Mouse (Mus musculus): ENCODE measurements at regions not wholly inside any gene's neighbourhood (a gene's known extent, or its start where the extent isn't known, plus 50 kb on each side); places are given as distances from the start of the nearest gene placed in this dataset.
A peak's percentile ranks its signal among the peaks of the same experiment; 100 is the strongest.

- DNase-seq: no peak
Measured at GRCm38 (mm10) chr1:136717830-136718517, 93.3 kb downstream of the Zfp281 start.

- no peak for DNase-seq
Measured at GRCm38 (mm10) chr1:136723839-136724443, 99.2 kb downstream of the Zfp281 start.

- DNase-seq: no peak
Measured at GRCm38 (mm10) chr1:136725242-136725641, 100.5 kb downstream of the Zfp281 start.

- peak; percentile 15 to 59 for DNase-seq
Measured at GRCm38 (mm10) chr1:136726145-136726935, 101.6 kb downstream of the Zfp281 start.

- no peak for DNase-seq
Measured at GRCm38 (mm10) chr1:136727868-136728631, 103.3 kb downstream of the Zfp281 start.

GRCm38 (mm10) chr1:136728632-136728944, 103.9 kb downstream of the Zfp281 start:
- DNase-seq: no peak

- DNase-seq: peak in 1 of 2 experiments; percentile 9
Measured at GRCm38 (mm10) chr1:136730638-136731037, 105.9 kb downstream of the Zfp281 start.

GRCm38 (mm10) chr1:136738030-136738429, 113.3 kb downstream of the Zfp281 start:
- no peak for DNase-seq

GRCm38 (mm10) chr1:136739486-136739885, 114.8 kb downstream of the Zfp281 start:
- peak; percentile 39 to 75 for DNase-seq

- DNase-seq: no peak
Measured at GRCm38 (mm10) chr1:136741061-136741460, 116.4 kb downstream of the Zfp281 start.

- peak; percentile 21 to 46 for DNase-seq
Measured at GRCm38 (mm10) chr1:136749188-136749587, 124.5 kb downstream of the Zfp281 start.

GRCm38 (mm10) chr1:136751464-136752191, 126.9 kb downstream of the Zfp281 start:
- no peak for DNase-seq

GRCm38 (mm10) chr1:136754286-136754685, 129.6 kb downstream of the Zfp281 start:
- no peak for DNase-seq

- DNase-seq: no peak
Measured at GRCm38 (mm10) chr1:136758730-136759129, 134.0 kb downstream of the Zfp281 start.

GRCm38 (mm10) chr1:136759164-136759563, 134.5 kb downstream of the Zfp281 start:
- DNase-seq: no peak

- DNase-seq: no peak
Measured at GRCm38 (mm10) chr1:136761467-136761866, 136.8 kb downstream of the Zfp281 start.

- peak in 1 of 2 experiments; percentile 11 for DNase-seq
Measured at GRCm38 (mm10) chr1:136768969-136769401, 144.3 kb downstream of the Zfp281 start.

- peak in 1 of 2 experiments; percentile 5 for DNase-seq
Measured at GRCm38 (mm10) chr1:136773743-136774142, 149.0 kb downstream of the Zfp281 start.

GRCm38 (mm10) chr1:136776211-136776610, 151.5 kb downstream of the Zfp281 start:
- DNase-seq: no peak

GRCm38 (mm10) chr1:136777263-136777980, 152.7 kb downstream of the Zfp281 start:
- no peak for DNase-seq

GRCm38 (mm10) chr1:136779384-136779783, 154.7 kb downstream of the Zfp281 start:
- no peak for DNase-seq

Data from heart, adult 18-20 months (tissue).